Mouse (Mus musculus) heart, embryonic 15.5 days (tissue): ENCODE results near the gene Gramd1c. TPM values are rescaled to one million over a fixed set of nuclear protein-coding genes. Genes with fewer than 3 reads are reported as not detected.

Experiments used
- ATAC-seq: fragments of 200-750 bp; cut with Nextera tagmentation; replicated peaks from 2 replicates; pipeline ENCODE4 v1.8.0; 2017; ENCODE audit warnings: low read depth, moderate TSS enrichment; ENCODE audit not compliant: insufficient number of reproducible peaks, insufficient read depth, low FRiP score
- H3K27ac ChIP-seq: fragments of 300-500 bp; sonication (generic); 2 replicates; pipeline ENCODE4 v1.5.1; 2015; ENCODE audit warnings: mild to moderate bottlenecking, inconsistent platforms
- H3K27me3 ChIP-seq: fragments of 300-500 bp; sonication (generic); 2 replicates; pipeline ENCODE4 v1.6.1; 2015; ENCODE audit warnings: inconsistent platforms
- H3K36me3 ChIP-seq: fragments of 300-500 bp; sonication (generic); 2 replicates; pipeline ENCODE4 v1.6.1; 2015; ENCODE audit warnings: mild to moderate bottlenecking, inconsistent platforms
- H3K4me1 ChIP-seq: fragments of 300-500 bp; sonication (generic); replicated peaks from 2 replicates; pipeline ENCODE4 v1.6.1; 2015; ENCODE audit warnings: inconsistent platforms
- H3K4me2 ChIP-seq: fragments of 300-500 bp; sonication (generic); 2 replicates; pipeline ENCODE4 v1.6.1; 2015; ENCODE audit warnings: inconsistent platforms, mild to moderate bottlenecking, moderate library complexity
- H3K4me3 ChIP-seq: fragments of 300-500 bp; sonication (generic); 2 replicates; pipeline ENCODE4 v1.5.1; 2015; ENCODE audit warnings: mild to moderate bottlenecking, inconsistent platforms
- H3K9ac ChIP-seq: fragments of 300-500 bp; sonication (generic); 2 replicates; pipeline ENCODE4 v1.6.1; 2015; ENCODE audit warnings: mild to moderate bottlenecking, inconsistent platforms
- H3K9me3 ChIP-seq: fragments of 300-500 bp; sonication (generic); replicated peaks from 2 replicates; pipeline ENCODE4 v1.6.1; 2016; ENCODE audit warnings: inconsistent platforms
- WGBS: fragments of 180-500 bp; shearing (Covaris S2); methylation state at CpG from one replicate; pipeline ENCODE4 v1.1.7; 2015; ENCODE audit warnings: mixed read lengths; 5-methylcytosine and 5-hydroxymethylcytosine counted together
- polyA plus RNA-seq: library from polyadenylated mRNA; unstranded; fragments of >200 nt; fragmentation: Nextera tagmentation; extraction: Ambion mirVana; gene quantifications from 2 replicates; pipeline ENCODE4 v1.2.1, GENCODE M21; 2015

Gene Gramd1c
- polyA plus RNA-seq, 1 experiment from 2014 or later, result 4.6 TPM

- peak within 1 kb of the TSS; percentile 71 for H3K9ac ChIP-seq
- H3K27me3 ChIP-seq, result peaks cover 12% of the 10 kb centered on the region; the same call in 1 of the 2 replicates
- peaks cover 9% of the 10 kb centered on the region for H3K4me1 ChIP-seq
- ATAC-seq, result peak; percentile 65
- no peak within 1 kb of the TSS for H3K27ac ChIP-seq
- H3K36me3 ChIP-seq, result no peaks in the 10 kb centered on the region
- H3K4me3 ChIP-seq, result peak within 1 kb of the TSS; percentile 85
- peak within 1 kb of the TSS; percentile 100 for H3K4me2 ChIP-seq
- no peaks in the 10 kb centered on the region for H3K9me3 ChIP-seq
- WGBS, result 1% methylated on average over 87 of the region's 103 CpGs
These were observed 83.6 kb downstream of the Gramd1c start, which contains the start of gene Zdhhc23 for GRCm38 (mm10) chr16:43979328-43980109. TSS of gene Zdhhc23 (minus strand) at chr16:43979791.

DNA sequence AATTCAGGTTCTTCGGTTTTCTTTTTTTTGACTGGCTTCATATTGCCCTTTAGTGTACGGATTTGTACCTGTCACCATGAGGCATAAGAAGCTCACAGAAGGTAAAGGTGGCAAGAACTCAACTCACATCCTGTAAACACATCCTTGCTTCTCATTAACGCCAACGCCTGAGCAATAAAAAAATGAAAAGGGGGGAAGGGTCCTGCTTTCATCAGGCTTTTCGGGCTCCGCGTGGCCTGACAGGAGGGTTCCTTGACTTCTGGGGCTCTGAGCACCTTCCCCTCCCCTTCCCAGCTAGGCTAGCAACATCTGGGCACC lies 84.2 kb downstream of the Gramd1c start:
- Histone ChIP-seq H3K4me3 (peak overlapping the region; percentile 85), H3K9ac (peak overlapping the region; percentile 71)
- 23% methylated on average over 7 of the region's 7 CpGs for WGBS

DNA sequence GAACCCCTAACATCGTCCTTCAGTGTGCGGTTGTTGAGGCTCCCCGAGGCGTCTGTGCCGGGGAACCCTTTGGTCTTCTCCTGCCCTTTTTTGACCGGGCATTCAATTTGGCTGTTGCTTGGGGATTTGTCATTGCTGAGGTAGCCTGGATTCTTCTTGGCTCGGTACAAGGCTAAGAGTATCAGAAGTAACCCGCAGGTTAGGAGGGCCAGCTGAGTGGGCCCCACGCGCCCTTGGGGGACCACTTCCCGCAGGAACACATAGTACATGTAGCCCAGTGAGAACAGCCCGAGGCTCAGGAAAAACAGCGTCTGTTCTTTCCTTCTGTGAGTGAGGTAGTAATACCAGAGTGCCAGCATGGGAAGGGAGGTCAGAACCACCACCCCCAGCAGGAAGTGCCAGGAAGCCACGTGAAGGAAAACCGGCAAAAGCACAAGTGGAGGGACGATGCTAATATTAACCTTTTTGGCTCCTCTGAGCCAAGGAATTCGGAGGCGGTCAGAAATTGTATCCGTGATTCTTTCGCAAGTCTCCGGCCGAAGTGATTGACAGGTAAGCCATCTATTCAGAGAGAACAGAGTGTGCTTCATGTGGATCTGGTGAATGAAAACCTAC lies 89.4 kb downstream of the Gramd1c start:
- ATAC-seq, result no peak
- no peaks in the 10 kb centered on the region for H3K27me3 ChIP-seq
- H3K27ac ChIP-seq, result no peak overlapping the region
- WGBS, result 77% methylated on average over 22 of the region's 22 CpGs
- no peak overlapping the region for H3K4me2 ChIP-seq
- no peaks in the 10 kb centered on the region for H3K36me3 ChIP-seq
- no peaks in the 10 kb centered on the region for H3K9me3 ChIP-seq
- H3K4me3 ChIP-seq, result no peak overlapping the region
- no peak overlapping the region for H3K9ac ChIP-seq
- no peaks in the 10 kb centered on the region for H3K4me1 ChIP-seq

More for the DNA sequence above, 84.2 kb downstream of the Gramd1c start:
- Histone ChIP-seq H3K27ac (no peak overlapping the region), H3K9me3 (no peaks in the 10 kb centered on the region), H3K4me1 (peaks cover 9% of the 10 kb centered on the region), H3K27me3 (peaks cover 12% of the 10 kb centered on the region; the same call in 1 of the 2 replicates), H3K36me3 (no peaks in the 10 kb centered on the region), H3K4me2 (peak overlapping the region; percentile 100)
- no peak for ATAC-seq

DNA sequence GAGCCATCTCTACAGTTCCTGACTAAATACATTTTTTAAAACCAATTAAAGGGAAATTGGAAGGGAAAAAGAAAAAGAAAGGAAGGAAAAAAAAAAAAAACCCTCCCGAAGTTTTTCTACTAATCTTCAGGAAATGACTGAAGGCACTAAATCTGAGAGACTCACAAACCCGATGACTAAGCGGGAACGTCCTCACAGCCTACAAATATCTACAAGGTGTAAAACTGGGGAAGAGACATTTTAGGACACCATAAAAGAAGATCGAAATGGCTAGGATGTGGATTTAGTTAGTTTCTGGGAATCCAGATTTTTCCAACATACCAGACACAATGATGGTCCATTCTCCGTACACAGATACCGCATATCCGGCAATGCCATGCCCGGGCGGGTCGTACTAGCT lies 90.0 kb downstream of the Gramd1c start:
- 82% methylated on average over 11 of the region's 11 CpGs for WGBS
- Histone ChIP-seq H3K4me3 (no peak overlapping the region), H3K27ac (no peak overlapping the region), H3K4me2 (no peak overlapping the region), H3K4me1 (no peaks in the 10 kb centered on the region), H3K36me3 (no peaks in the 10 kb centered on the region), H3K27me3 (no peaks in the 10 kb centered on the region), H3K9ac (no peak overlapping the region), H3K9me3 (no peaks in the 10 kb centered on the region)
- ATAC-seq, result no peak

GRCm38 (mm10) chr16:43972391-43972790 lies 90.8 kb downstream of the Gramd1c start:
- ATAC-seq, result no peak
- 82% methylated on average over 2 of the region's 2 CpGs for WGBS
- H3K27ac ChIP-seq, result no peak overlapping the region
- H3K4me1 ChIP-seq, result no peaks in the 10 kb centered on the region
- H3K36me3 ChIP-seq, result no peaks in the 10 kb centered on the region
- no peaks in the 10 kb centered on the region for H3K9me3 ChIP-seq
- no peaks in the 10 kb centered on the region for H3K27me3 ChIP-seq
- no peak overlapping the region for H3K4me3 ChIP-seq
- H3K9ac ChIP-seq, result no peak overlapping the region
- H3K4me2 ChIP-seq, result no peak overlapping the region

GRCm38 (mm10) chr16:43971741-43972140 lies 91.4 kb downstream of the Gramd1c start:
- Histone ChIP-seq H3K9ac (no peak overlapping the region), H3K27me3 (no peaks in the 10 kb centered on the region), H3K4me2 (no peak overlapping the region), H3K27ac (no peak overlapping the region), H3K9me3 (no peaks in the 10 kb centered on the region), H3K36me3 (no peaks in the 10 kb centered on the region), H3K4me3 (no peak overlapping the region), H3K4me1 (no peaks in the 10 kb centered on the region)
- ATAC-seq, result no peak
- 85% methylated on average over 9 of the region's 9 CpGs for WGBS

DNA sequence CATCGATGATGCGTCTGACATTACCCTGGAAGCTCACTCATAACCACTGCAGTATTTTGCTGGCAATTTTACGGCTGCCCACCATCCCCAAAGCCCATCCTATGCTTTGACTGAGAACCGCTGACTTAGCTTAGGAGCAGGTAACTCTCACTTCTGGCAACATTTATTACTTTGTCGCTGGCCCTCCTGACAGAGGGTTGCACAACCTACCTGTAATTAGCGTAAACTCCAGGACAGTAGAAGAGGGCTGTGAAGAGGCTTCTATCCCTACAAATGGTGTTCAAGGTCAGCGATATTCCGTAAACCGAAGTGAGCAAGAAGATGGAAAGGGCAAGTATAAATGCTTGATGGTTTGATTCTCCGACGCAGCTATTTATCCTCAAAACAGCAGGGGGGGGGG lies 92.0 kb downstream of the Gramd1c start:
- no peak overlapping the region for H3K4me3 ChIP-seq
- H3K9ac ChIP-seq, result no peak overlapping the region
- H3K4me2 ChIP-seq, result no peak overlapping the region
- H3K9me3 ChIP-seq, result no peaks in the 10 kb centered on the region
- no peaks in the 10 kb centered on the region for H3K27me3 ChIP-seq
- WGBS, result 96% methylated on average over 11 of the region's 11 CpGs
- no peaks in the 10 kb centered on the region for H3K36me3 ChIP-seq
- no peak for ATAC-seq
- no peak overlapping the region for H3K27ac ChIP-seq
- H3K4me1 ChIP-seq, result no peaks in the 10 kb centered on the region

DNA sequence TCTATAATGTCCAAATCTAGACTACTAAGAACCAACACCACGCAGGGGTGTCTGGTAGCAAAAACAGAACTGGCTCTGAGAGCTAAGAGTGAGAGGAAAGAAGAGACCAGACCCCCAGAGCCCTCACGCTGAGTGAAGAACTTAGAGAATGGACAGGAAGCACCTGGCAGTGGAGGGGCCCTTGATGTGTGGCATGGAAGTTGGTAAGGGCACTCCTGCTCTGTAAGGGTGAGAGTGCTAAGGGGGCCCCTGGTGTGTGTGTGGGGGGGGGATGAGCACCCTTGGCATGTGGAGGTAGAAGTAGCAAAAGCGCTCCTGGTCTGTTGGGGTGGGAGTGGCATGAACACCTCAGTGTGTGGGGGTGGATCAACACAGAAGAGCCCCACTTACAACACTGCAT lies 92.7 kb downstream of the Gramd1c start:
- H3K27me3 ChIP-seq, result no peaks in the 10 kb centered on the region
- H3K36me3 ChIP-seq, result no peaks in the 10 kb centered on the region
- no peak overlapping the region for H3K9ac ChIP-seq
- ATAC-seq, result no peak
- H3K4me1 ChIP-seq, result no peaks in the 10 kb centered on the region
- H3K9me3 ChIP-seq, result no peaks in the 10 kb centered on the region
- 70% methylated on average over 3 of the region's 3 CpGs for WGBS
- H3K4me2 ChIP-seq, result no peak overlapping the region
- no peak overlapping the region for H3K27ac ChIP-seq
- H3K4me3 ChIP-seq, result no peak overlapping the region

GRCm38 (mm10) chr16:43965781-43966389 lies 97.3 kb downstream of the Gramd1c start:
- Histone ChIP-seq H3K4me1 (no peaks in the 10 kb centered on the region), H3K4me2 (no peak overlapping the region), H3K9ac (no peak overlapping the region), H3K27me3 (no peaks in the 10 kb centered on the region), H3K36me3 (no peaks in the 10 kb centered on the region), H3K9me3 (no peaks in the 10 kb centered on the region), H3K4me3 (no peak overlapping the region), H3K27ac (no peak overlapping the region)
- ATAC-seq, result no peak
- 85% methylated on average over 13 of the region's 13 CpGs for WGBS

DNA sequence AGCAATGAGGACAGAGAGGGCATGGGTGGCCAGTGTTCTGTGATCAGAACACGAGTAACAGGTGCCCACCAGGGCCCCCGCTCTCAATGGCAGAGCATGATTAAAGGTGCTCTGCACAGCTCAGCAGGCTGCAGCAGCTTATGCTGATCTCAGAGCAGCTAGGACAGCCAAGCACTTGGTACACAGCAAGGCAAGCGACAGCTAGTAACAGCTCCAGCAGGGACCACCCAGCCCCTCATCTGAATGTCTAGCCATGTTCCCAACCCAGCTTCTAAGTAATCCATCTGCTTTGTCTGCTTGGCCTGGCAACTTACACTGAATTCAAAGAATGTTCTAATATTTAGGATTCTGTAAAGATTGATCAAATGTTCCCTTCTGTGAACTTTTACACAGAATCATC lies 99.4 kb downstream of the Gramd1c start:
- 84% methylated on average over 3 of the region's 3 CpGs for WGBS

GRCm38 (mm10) chr16:43963291-43963690 lies 99.9 kb downstream of the Gramd1c start:
- H3K9ac ChIP-seq, result no peak overlapping the region

More for the DNA sequence above, 99.4 kb downstream of the Gramd1c start:
- Histone ChIP-seq H3K4me3 (no peak overlapping the region), H3K4me2 (no peak overlapping the region), H3K36me3 (peaks cover 11% of the 10 kb centered on the region; the same call in 1 of the 2 replicates), H3K4me1 (no peaks in the 10 kb centered on the region), H3K9ac (no peak overlapping the region), H3K27ac (no peak overlapping the region), H3K27me3 (no peaks in the 10 kb centered on the region), H3K9me3 (no peaks in the 10 kb centered on the region)
- ATAC-seq, result no peak

More at GRCm38 (mm10) chr16:43963291-43963690, 99.9 kb downstream of the Gramd1c start:
- H3K9me3 ChIP-seq, result no peaks in the 10 kb centered on the region
- no peak for ATAC-seq
- H3K36me3 ChIP-seq, result peaks cover 11% of the 10 kb centered on the region; the same call in 1 of the 2 replicates
- no peaks in the 10 kb centered on the region for H3K27me3 ChIP-seq
- H3K4me1 ChIP-seq, result no peaks in the 10 kb centered on the region
- H3K27ac ChIP-seq, result no peak overlapping the region
- H3K4me3 ChIP-seq, result no peak overlapping the region
- 87% methylated on average over 9 of the region's 9 CpGs for WGBS
- H3K4me2 ChIP-seq, result no peak overlapping the region
